Mouse (Mus musculus) lung, postnatal 10 days (tissue): ENCODE measurements around the gene Cpsf6.

Source experiments
- DNase-seq: peaks from one replicate; pipeline ENCODE4 v3.0.0; 2021

The Cpsf6 gene

DNA sequence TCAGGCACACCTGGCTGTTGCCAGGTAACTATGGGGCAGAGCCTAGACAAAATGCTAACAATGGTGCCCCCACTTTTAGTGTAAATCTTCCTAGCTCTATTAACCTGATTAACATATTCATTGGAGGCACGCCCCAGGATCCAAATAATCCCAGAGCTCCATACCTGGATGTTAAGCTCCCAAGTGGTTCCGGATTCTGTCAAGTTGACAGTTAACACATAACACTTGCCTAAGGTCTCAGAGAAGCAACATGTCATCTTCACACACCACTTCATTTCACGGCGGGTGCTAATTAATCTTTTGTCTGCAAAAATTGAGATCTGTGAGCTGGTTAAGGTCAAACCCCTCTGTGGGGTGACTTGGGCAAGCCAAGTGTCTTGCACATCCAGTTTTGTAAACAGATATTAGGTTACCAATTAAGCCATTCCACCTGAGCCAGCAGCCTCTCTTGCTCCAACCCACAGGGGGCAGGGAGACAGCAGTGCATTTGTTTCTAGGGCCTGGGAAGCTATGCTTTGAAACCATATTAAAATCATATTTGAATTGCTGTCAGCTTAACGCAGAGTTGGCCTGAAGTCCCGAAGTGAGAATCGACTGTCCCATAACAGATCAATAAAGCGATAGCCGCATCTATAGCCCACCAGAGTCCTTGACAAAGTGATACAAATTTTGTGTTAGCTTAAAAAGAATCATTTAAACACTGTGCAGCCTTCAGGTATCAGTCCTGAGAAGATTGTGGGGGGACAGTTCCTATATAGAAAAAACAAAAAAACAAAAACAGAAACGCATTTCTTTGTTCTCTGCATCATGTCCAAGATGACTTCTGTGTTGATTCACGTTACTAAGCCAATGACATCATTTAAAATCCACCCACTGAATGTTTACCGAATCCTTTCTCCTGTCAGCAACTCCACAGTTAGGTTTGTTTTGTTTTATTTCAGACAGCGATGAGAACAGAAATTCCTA lies 34.0 kb upstream of the Cpsf6 start:
- no peak for DNase-seq

DNA sequence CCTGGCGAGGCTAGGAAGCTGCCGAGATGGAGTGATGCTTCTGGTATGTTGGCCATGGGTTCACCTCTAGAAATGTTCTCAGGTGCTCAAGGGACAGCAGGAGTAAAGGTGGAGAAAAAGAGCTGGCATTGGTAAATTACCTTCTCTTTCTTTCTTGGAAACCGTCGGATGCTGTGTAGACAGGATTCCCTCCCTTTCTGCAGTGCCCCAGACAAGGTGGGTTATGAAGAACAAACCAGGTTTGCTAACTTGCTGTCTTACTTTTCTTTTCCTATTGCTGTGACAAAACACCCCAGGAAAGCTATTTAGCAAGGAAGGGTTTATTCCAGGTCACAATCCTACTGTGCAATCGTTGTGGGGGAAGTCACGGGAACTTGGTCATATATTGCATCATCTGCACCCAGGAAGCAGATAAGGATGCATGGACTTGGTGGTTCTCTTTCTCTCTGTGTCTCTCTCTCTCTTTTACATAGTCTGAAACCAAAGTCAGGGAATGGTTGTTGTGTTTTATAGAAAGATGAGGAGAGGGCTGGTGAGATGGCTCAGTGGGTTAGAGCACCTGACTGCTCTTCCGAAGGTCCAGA lies 32.8 kb upstream of the Cpsf6 start:
- DNase-seq: no peak

DNA sequence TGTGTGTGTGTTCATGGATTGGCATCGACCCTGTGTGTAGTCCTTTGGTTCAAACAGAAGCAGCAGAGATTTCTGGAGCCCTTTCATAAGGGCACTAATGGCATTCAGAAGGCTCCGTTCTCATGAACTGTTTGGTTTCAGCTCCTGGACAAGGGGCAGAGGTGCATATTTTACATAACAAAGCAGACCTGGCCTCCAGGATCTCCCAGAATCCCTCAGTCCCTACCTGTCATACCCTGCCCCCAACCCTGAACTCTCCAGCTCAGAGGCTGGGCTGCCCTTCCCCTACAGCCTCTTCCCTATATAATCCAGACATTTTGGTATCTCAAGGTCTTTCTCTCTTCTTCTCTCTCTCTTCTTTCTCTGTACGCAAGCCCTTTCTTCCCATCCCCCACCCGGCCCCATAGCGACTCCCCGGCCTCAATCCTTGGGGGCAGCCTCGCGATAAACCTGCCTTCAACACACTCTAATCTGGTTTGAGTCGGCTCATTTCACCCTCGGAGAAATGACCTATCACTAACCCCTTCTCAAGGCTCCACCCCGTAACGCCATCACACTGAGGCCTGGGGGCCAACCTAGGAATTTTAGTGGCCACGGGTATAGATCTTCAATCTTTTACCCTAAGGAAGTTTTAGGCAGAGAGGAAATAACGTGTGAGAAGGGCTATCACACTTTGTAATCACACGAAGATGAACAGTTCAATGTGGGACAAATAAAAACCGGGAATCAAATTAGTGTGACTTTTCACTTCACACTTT lies 32.1 kb upstream of the Cpsf6 start:
- no peak for DNase-seq

DNA sequence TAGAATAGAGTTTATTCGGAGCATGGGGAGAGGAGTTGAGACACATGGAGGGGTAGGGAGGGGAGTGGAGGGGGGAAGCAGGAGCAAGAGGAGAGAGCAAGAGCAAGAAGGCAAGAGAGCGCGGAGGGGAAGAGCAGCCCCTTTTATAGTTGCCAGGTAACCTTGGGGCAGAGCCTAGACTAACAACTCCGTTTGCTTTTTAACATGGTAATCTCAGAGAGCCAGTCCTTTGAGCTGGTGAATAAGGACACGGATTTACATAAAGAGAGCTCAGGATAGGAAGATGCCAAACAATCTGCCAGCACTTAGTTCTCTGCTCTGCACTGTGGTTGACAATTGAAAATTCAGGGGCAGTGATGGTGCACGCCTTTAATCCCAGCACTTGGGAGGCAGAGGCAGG lies 31.3 kb upstream of the Cpsf6 start:
- DNase-seq: no peak

DNA sequence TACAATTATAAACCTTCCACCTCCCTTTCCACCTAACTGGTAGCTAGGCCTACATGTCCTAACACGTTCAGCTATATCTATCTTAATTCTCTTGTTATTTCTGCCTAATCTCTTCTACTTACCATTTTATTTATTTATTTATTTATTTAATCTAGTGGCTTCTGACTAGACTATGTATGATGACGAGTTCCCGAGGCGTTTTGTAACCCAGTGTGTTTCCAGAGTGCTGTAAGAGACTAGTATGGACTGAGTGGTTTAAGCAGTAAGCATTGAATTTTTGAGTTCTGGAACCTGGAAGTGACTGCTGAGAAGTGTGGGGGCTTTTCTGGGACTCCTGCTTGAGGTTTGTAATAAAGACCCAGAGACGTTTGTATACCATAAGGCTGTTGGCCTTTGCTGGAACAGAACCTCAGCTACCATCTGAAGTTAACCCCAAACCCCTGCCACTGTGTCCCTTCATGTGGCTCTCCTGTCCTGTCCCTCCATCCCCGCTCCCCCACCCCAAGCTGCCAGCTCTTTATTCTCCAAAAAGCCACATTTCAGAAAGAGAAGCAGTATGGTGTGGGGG lies 30.8 kb upstream of the Cpsf6 start:
- DNase-seq: no peak

DNA sequence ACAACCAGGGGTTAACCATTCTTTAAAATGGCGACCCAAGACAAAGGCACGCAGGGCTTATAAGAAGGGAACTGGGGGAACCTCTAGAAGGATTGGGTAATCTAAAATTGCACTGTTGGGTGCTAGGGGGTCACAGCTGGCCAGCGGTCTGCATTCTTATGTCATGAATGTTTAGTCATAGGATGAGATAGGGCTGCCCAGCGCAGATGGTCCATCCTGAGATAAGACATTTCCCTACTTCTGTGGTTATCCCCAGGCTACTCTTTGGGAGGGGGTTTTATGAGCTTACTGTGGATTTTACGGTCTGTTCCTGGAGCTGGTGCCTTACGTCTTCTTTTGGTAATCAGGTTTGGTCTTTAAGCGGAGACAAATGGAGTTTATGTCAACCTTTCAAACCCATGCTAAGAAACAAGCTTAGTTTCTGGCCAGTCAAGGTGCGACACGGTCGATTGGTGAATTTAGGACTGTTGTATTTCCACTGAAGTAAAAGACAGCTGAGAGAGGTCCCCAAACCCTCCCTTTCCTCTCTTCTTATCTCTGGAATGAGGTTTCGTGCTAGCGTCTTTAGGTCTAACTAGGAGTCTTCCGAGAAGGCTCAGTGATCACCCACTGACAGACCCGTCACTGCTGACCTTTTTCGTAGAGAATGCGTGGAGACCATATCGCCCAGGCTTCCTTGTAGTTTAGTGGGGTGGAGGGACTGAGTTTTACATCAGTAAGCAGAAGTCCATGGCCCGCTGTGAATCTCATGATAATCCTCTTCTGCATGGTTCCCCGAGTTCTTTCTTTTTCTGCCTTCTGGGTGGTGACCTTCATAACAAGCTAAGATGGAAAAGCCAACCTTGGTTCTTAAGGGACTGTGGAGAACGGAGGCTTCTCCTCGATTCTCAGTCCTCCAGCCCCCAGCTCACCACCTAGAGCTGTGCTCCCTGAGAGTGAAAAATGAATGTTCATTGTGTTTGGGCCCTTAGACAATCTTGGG lies 29.8 kb upstream of the Cpsf6 start:
- DNase-seq: no peak

DNA sequence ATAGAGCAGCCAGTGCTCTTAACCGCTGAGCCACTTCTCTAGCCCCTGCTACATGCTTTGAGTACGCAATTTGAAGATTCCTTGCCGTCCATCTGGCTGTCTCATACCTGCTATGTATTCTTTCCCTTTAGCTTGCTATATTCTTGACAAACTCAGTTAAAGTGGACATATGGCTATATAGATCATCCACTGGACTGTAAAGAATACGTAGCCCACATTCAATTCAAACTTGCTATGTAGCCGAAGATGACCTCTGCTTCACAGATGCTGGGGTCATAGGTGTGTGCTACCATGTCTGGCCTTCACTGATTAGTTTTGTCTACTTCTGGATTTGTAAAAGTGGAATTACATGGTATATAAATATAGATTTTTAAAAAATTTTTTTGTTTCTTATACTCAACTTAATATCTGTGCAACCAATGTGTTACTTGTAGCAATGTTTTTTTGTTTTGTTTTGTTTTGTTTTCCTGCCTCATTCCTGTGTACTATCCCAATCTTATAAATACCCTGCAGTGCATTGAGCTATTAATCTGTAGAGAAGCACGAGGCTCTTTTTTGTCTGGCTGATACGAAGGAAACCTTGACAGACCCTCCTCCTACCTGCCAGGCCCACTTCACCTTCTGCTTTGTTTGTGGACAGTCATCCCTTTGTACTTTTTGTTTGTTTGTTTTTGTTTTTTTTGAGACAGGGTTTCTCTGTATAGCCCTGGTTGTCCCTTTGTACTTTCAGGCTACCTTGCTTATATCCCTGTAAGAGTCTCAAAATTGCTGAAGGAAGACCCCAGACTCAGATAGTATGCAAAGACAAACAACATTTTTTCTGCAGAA lies 28.9 kb upstream of the Cpsf6 start:
- no peak for DNase-seq

DNA sequence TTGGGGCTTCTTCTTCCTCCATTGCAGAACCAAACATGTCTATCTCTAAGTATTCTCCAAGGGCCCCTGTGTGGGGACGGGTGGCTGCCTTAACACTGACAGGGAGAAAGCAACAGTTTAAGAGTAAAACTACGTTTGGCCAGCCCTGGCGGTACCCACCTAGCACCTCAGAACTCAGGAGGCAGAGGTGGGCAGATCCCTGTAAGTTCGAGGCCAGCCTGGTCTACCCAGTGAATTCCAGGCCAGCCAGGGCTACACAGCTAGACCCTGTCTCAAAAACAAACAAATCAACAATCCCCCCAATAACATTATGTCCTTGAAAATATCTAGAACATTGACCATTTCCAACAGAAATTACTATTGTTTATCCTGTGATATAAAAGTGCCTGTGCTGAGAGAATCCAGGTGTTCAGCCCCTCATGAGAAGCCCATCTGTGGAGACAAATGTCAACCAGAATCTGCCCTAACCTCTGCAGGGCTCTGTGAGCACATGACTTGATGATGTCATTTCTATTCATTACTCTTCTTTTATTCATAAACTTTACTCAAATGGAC lies 28.0 kb upstream of the Cpsf6 start:
- no peak for DNase-seq

DNA sequence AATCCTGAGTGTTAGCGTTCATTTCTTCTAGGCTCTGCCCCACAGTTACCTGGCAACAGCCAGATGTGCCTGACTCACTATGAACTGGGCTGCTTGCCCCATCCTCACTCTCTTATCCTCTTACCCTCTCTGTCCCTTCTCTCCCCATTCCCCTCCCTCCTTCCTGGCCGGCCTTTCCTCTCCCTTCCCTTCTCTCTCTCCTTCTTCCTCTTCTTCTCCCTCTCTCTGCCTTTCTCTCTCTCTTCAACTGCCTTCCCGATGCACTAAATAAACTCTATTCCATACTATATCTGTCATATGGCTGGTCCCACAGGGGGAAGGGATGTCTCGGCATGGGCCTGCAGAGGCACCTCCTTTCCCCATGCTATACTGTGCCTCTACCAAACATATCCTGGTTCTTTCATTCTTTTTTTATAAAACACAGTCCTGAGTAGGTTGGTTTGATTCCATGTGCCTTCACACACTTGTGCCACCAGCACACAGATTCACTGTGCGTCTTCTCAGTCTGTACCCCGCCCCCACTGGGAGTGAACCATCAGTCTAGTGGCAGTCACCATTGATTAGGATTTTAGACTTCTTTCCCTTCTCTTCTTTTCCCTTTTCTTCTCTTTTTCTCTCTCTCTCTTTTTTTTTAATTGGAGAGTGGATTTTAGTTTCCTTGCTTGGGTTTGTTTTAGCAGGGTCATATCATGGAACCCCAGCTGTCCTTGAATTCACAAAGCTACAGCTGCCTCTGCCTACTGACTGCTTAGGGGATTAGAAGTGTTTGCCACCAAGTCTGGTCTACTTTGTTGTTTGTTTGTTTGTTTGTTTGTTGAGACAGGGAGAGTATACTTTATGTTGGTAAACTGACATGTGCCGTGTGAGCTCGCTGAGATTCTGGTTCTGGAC lies 27.3 kb upstream of the Cpsf6 start:
- no peak for DNase-seq

DNA sequence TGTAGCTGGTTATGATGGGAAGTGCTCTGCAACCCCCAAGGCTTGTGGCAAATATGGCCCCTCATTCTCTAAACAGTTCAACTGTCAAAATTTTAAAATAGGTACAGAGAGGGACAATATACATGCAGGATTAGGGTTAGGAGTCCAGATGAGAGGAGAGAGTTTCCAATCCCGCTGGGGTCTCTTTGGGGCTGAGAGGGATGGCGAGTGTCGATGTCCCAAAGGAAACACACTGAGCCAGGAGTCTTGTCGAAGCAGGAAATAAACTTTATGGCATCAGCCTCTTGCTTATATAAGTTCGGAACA lies 26.4 kb upstream of the Cpsf6 start:
- no peak for DNase-seq

DNA sequence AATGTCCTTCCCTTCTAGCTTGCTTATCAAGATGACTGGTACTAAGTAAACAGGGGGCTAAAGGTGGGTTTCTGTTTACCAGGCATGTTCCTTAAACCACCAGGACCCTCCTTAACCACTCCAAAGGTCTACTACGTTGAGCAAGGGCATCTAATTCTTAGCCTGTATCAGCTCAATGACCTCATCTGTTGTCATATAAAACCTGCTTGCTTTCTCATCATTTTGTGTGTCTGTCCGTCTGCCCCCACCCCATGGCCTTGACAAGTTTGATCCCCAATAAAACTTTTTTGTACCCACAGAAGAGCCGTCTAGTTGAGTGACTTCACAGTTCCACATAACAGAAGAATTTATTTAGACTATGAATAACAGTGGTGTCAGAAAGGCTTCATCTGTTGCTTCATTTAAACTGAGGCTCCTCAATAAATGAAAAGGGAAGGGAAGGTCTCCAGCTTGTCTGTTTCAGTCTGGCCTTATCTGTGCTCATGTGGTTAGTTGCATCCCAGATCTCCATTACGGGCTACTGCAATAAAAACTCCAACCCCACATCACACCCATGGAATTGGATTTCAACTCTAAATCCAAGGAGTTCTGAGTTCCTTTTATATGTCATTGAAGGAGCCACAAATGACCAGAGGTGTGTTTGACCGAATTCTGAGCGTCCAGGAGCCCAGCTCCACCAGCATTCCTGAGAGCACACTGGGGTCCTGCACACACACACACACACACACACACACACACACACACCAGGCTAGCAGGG lies 25.9 kb upstream of the Cpsf6 start:
- DNase-seq: no peak

DNA sequence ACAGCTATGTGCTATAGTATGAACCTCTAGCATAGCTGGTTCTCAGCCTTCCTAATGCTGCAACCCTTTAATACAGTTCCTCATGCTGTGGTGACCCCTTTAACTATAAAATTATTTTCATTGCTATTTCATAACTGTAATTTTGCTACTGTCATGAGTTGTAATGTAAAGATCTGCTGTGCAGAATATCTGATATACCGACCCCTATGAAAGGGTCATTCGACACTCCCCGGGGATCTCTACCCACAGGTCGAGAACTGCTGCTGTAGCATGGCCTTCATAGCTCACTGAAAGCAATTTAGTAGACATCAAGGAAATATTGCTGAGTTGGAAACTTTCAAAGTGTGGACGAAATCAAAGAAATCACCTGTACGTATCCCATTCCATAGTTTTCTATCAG lies 24.6 kb upstream of the Cpsf6 start:
- DNase-seq: no peak

DNA sequence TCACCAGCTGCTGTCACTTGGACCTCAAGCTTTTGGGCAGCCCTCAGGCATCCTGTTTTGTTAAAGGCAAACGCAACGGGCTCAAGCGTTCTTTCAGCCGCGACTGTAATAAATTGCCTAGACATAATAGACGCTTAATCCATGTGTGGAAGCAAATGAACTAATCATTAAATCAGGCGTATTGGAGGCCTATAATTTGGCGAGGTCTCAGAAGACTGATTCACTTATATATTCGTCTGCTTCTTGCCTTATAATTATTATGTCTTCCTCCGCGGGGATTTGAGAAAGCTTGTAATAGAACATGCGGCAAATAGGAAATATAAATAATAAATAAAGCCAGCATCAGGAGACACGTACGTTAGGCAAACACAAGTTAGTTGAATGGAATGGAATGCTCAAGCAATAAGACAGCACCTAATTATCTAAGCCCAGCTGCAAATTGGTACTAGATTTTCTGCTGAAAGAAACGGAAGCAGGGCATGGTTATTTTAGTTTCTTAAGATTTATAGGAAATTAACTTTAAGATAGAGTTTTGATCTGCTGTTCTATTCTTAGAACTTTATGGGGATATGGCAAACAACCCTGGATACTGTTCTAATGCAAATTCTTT lies 23.6 kb upstream of the Cpsf6 start:
- DNase-seq: no peak

DNA sequence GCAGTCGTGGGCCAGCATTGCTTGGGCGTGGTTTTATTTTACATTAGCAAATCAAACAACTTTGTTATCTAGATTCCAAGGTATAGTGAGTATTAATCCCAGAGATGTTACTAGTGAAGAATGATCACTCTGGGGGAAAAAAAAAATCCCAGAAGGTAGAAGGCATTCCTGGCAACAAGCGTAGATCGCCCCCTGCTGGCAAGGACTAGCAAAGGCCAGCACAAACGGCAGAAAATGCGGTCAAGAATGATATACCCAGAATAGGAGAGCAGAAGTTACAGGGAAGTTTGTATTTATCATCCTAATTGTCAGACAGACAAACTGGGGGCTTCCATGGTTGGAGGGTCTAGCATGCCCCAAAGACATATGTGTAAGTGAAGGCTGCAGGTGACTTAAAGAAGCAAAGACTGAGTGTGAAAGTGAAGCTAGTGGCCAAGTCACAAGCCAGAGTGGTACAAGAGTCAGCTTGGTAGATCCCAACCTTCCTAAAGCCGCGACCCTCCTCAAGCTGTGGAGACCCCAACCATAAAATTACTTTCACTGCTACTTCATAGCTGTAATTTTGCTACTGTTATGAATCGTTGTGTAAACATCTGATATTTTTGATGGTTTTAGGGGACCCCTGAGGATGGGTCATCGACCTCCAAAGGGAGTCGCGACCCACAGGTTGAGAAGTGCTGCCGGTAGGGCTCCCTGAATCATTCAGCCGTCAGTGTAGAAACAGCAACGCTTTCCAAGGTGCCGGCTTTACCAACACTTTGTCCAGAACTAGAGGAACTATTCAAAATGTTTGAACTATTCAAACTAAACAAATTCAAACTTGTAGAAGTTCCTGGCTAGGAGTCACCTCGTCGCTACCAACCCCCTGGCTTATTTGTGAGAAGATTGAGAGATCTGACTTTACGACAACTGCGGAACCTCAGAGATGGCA lies 22.9 kb upstream of the Cpsf6 start:
- DNase-seq: peak; percentile 68

DNA sequence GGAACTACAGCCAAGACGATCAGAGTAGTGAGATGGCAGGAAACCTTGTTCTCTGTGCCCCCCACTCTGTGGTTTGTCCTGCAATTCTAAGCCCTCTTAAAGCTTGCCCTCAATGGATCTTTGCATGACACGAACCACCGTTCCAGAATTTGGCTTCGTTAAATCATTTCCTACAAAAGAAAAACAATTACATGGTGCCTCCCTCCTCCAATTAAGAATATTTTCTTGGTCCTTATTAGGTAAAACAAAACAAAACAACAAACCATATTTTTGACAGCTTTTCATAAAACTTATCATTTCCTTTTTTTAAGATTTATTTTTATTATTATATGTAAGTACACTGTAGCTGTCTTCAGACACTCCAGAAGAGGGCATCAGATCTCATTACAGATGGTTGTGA lies 21.5 kb upstream of the Cpsf6 start:
- DNase-seq: no peak

DNA sequence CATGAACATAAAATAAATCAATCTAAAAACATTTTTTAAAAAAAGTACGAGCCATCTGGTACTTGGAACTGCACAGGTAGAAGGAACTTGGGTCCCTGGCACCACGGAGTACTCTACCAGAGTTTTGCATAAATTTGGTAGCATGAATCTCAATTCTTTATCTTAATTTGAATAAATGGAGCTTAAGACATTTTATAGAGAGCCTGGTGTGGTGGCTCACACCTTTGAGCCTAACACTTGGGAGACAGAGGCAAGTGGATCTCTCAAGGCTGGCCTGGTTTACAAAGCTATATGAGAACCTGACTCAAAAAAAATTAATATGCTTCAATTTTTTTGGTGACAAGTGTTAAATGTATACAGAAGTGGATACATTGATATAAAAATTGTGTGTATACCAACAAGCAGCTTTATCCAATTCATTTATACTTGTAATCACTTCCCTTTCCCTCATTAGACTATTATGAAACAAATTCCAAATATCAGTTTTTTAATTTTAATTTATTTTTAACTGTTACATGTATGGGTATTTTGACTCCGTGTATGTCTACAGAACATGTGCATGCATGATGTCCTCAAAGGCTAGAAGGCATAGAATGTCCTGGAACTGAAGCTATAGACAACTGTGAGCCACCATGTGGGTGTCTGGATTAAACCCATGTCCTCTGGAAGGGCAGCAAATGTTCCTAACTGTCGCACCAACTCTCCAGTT lies 20.6 kb upstream of the Cpsf6 start:
- DNase-seq: no peak

DNA sequence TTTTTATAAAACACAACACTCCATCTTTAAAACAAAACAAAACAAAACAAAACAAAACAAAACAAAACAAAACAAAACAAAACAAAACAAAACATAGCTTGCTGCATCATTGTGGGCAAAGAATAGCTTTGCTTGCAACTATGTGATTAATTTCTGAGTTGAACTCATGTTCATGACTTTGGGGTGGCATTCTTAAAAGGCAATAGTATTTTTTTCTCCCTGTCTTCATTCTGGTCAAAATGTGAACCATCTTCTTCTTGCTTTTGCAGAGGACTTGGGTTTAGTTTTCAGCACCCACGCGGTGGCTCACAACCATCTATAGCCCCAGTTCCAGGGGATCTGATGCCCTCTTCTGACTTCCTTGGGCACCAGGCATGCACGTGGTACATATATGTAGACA lies 20.0 kb upstream of the Cpsf6 start:
- DNase-seq: no peak
